Mouse (Mus musculus): Measurements from ENCODE around the gene Clec2e. TPM values are rescaled to one million over a fixed set of nuclear protein-coding genes. Genes with fewer than 3 reads are reported as not detected.
"Not testable (repeated sequence)": the region's sequence is repeated elsewhere in the genome, so short reads cannot be mapped to it uniquely, and the experiment has no call there.

The Clec2e gene
- polyA plus RNA-seq, 1 experiment from 2014 or later = 0.18 TPM

DNA sequence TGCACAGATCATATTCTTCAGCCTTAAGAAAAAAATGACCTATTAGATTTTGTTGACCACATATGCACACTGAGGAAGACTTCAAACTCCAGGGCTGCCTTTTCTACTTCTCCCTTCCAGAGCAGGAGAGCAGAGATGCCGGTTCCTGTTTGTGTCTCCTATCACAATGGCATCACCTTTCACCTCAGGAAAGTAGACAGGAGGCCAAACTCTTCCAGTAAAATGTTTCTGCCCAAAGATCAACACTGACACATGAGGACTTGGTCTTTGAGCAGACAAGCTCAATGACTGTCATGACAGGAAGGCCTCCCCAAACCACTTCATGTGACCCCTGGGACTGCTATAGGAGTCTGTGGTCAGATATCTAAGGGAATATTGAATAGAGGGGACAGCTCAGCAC lies 11.8 kb upstream of the Clec2e start:
- no peaks in the 10 kb centered on the region for H3K27me3 ChIP-seq (replicated peaks; ENCODE audit: control insufficient read depth, insufficient read depth, low read length)
- H3K4me1 ChIP-seq (ENCODE audit: control insufficient read depth, insufficient read depth, low read length) = no peaks in the 10 kb centered on the region
- H3K36me3 ChIP-seq (ENCODE audit: control insufficient read depth, insufficient read depth, low read length) = no peaks in the 10 kb centered on the region
- H3K9me3 ChIP-seq (ENCODE audit: control insufficient read depth, low read length) = no peaks in the 10 kb centered on the region
- H3K9ac ChIP-seq (ENCODE audit: low read depth, low read length) = no peak overlapping the region
- WGBS = 77% methylated on average over 1 of the region's 1 CpGs
- ATAC-seq (ENCODE audit: low read depth) (no peak), DNase-seq (ENCODE audit: low spot score) (no peak)
- no peak overlapping the region for H3K4me3 ChIP-seq (ENCODE audit: low read depth, low read length)
- H3K4me2 ChIP-seq (ENCODE audit: low read depth, low read length) = no peak overlapping the region
- H3K27ac ChIP-seq (replicated peaks; ENCODE audit: low read depth, low read length) = no peak overlapping the region

DNA sequence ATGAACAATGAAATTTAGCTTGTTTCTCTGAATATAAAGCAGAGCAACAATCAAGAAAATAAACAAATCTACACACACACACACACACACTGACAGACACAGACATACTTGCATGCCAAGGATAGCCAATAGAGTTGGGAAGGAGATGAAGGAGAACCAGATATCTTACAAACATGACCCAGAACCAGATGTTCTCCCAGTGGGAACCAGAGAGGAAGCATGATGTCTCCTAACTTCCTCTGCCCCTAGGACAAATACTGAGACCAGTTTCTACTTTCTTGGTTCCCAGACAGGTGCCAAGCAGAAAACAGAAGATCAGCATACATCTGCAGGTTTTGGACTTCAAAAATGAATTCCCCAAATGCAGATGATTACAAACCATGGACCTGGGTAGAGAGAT lies 7.2 kb upstream of the Clec2e start:
- ATAC-seq (ENCODE audit: low read depth) (no peak), DNase-seq (ENCODE audit: low spot score) (no peak)
- no peaks in the 10 kb centered on the region for H3K27me3 ChIP-seq (replicated peaks; ENCODE audit: control insufficient read depth, insufficient read depth, low read length)
- H3K9me3 ChIP-seq (ENCODE audit: control insufficient read depth, low read length) = no peaks in the 10 kb centered on the region
- no peak overlapping the region for H3K27ac ChIP-seq (replicated peaks; ENCODE audit: low read depth, low read length)
- no peak overlapping the region for H3K4me2 ChIP-seq (ENCODE audit: low read depth, low read length)
- H3K9ac ChIP-seq (ENCODE audit: low read depth, low read length) = no peak overlapping the region
- no peaks in the 10 kb centered on the region for H3K36me3 ChIP-seq (ENCODE audit: control insufficient read depth, insufficient read depth, low read length)
- no peak overlapping the region for H3K4me3 ChIP-seq (ENCODE audit: low read depth, low read length)
- no peaks in the 10 kb centered on the region for H3K4me1 ChIP-seq (ENCODE audit: control insufficient read depth, insufficient read depth, low read length)

DNA sequence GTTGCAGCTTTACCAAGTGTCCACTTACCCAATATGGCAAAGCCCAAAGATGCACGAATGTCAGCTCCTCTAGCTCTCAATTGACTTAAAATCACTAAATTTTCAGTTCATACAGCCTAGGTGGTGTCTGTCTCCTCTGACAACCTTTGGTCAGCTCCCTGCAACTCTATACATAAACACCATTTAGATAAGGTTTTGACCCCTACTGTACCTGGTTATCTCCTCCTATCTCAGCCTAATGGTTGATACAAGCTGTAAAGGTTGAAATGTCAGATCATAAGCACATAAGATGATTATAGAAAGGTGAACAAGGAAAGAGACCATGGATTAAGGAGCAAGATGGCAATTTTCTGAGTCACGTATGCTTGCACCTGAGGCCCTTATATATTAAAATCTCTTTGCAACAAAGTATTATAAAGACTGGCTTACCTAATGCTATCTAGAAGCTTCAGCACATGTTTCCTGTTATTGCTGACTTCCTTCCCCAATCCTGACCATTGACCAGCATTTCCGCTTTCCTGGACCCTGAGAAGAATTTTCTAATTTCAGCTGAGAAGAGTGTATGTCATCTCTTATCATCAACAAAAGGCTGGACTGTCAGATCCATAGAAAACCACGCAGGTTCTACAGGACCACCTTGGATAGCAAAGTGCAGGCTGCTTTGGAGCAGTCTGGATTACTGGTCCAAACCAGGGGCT lies 2.3 kb upstream of the Clec2e start:
- WGBS = 85% methylated on average over 4 of the region's 4 CpGs
- Histone ChIP-seq H3K27ac (replicated peaks; ENCODE audit: low read depth, low read length) (no peak overlapping the region), H3K9ac (ENCODE audit: low read depth, low read length) (no peak overlapping the region), H3K4me1 (ENCODE audit: control insufficient read depth, insufficient read depth, low read length) (no peaks in the 10 kb centered on the region), H3K4me3 (ENCODE audit: low read depth, low read length) (no peak overlapping the region), H3K9me3 (ENCODE audit: control insufficient read depth, low read length) (no peaks in the 10 kb centered on the region), H3K4me2 (ENCODE audit: low read depth, low read length) (no peak overlapping the region), H3K36me3 (ENCODE audit: control insufficient read depth, insufficient read depth, low read length) (no peaks in the 10 kb centered on the region), H3K27me3 (replicated peaks; ENCODE audit: control insufficient read depth, insufficient read depth, low read length) (no peaks in the 10 kb centered on the region)
- ATAC-seq (ENCODE audit: low read depth) (no peak), DNase-seq (ENCODE audit: low spot score) (no peak)

DNA sequence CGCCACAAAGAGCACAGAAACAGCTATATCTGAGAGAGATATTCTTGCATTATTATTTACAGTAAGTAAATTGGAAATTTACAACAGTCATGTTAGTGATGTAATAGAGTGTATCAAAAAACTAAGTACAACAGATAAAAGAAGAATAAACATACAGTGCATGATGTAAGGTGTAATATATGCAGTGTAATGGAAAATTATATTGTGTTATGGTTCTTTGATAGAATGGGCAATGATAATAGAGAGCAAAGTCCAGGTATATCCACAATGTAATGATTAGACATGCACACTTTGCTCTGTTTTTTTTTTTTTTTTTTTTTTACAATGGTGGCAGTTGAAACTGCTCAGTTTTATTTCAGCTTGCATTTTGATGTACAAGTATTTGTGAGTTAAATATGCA lies 891 bp upstream of the Clec2e start:
- DNase-seq (ENCODE audit: low spot score) (no peak), ATAC-seq (ENCODE audit: low read depth) (no peak)
- Histone ChIP-seq H3K27ac (replicated peaks; ENCODE audit: low read depth, low read length) (no peak overlapping the region), H3K36me3 (ENCODE audit: control insufficient read depth, insufficient read depth, low read length) (no peaks in the 10 kb centered on the region), H3K4me1 (ENCODE audit: control insufficient read depth, insufficient read depth, low read length) (no peaks in the 10 kb centered on the region), H3K9ac (ENCODE audit: low read depth, low read length) (no peak overlapping the region), H3K4me2 (ENCODE audit: low read depth, low read length) (no peak overlapping the region), H3K9me3 (ENCODE audit: control insufficient read depth, low read length) (no peaks in the 10 kb centered on the region), H3K4me3 (ENCODE audit: low read depth, low read length) (no peak overlapping the region), H3K27me3 (replicated peaks; ENCODE audit: control insufficient read depth, insufficient read depth, low read length) (no peaks in the 10 kb centered on the region)
- WGBS = 78% methylated on average over 1 of the region's 1 CpGs

DNA sequence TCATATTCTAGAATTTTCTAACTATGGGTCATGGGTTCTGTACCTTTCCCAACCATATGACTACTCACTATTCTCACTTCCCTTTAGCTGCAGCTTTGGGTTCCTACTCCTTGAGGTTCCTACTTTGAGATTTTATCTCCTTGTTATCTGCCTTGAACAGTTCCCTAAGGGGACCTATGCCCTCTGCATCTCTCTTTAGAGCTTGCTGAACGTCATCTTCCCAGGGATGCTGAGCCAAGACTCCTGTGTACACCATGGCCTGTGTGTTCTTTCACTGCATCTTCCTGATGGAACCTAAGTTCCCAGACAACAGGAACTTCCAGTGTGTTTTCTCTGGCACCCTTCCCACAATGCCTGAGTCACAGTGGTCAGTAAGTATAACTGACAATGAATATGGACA lies 2.8 kb downstream of the Clec2e start:
- no peaks in the 10 kb centered on the region for H3K36me3 ChIP-seq (ENCODE audit: control insufficient read depth, insufficient read depth, low read length)
- no peaks in the 10 kb centered on the region for H3K9me3 ChIP-seq (ENCODE audit: control insufficient read depth, low read length)
- ATAC-seq (ENCODE audit: low read depth) (no peak), DNase-seq (ENCODE audit: low spot score) (peak; percentile 23)
- 48% methylated on average over 1 of the region's 1 CpGs for WGBS
- no peak overlapping the region for H3K27ac ChIP-seq (replicated peaks; ENCODE audit: low read depth, low read length)
- no peak overlapping the region for H3K9ac ChIP-seq (ENCODE audit: low read depth, low read length)
- no peak overlapping the region for H3K4me3 ChIP-seq (ENCODE audit: low read depth, low read length)
- no peaks in the 10 kb centered on the region for H3K4me1 ChIP-seq (ENCODE audit: control insufficient read depth, insufficient read depth, low read length)
- H3K4me2 ChIP-seq (ENCODE audit: low read depth, low read length) = no peak overlapping the region
- H3K27me3 ChIP-seq (replicated peaks; ENCODE audit: control insufficient read depth, insufficient read depth, low read length) = no peaks in the 10 kb centered on the region

DNA sequence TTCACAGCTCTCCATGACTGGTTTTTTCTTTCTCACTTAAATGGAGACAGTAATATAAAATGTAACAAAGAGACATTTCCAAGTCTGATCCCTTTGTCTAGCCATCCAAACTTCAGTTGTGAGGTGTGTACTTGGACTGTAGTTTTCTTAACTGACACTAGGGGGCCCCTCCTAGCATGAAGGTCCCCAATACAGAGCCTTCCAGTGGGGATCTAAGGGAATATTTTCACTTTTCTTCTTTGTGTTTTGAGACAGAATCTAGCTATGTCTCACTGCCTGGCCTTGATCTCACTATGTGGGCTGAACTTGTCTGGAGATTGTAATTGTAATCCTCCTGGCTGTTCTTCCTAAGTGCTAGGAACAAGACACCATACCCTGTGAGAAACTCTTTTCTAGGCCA lies 5.5 kb downstream of the Clec2e start:
- H3K9ac ChIP-seq (ENCODE audit: low read depth, low read length) = no peak overlapping the region
- no peaks in the 10 kb centered on the region for H3K4me1 ChIP-seq (ENCODE audit: control insufficient read depth, insufficient read depth, low read length)
- DNase-seq (ENCODE audit: low spot score) = peak; percentile 52
- no peak overlapping the region for H3K4me2 ChIP-seq (ENCODE audit: low read depth, low read length)
- H3K4me3 ChIP-seq (ENCODE audit: low read depth, low read length) = no peak overlapping the region
- no peaks in the 10 kb centered on the region for H3K9me3 ChIP-seq (ENCODE audit: control insufficient read depth, low read length)
- 0 out of 2 replicates have a peak, but pooled peaks have one; percentile 6 for ATAC-seq (ENCODE audit: low read depth)
- no peaks in the 10 kb centered on the region for H3K27me3 ChIP-seq (replicated peaks; ENCODE audit: control insufficient read depth, insufficient read depth, low read length)
- H3K27ac ChIP-seq (replicated peaks; ENCODE audit: low read depth, low read length) = no peak overlapping the region
- H3K36me3 ChIP-seq (ENCODE audit: control insufficient read depth, insufficient read depth, low read length) = no peaks in the 10 kb centered on the region

DNA sequence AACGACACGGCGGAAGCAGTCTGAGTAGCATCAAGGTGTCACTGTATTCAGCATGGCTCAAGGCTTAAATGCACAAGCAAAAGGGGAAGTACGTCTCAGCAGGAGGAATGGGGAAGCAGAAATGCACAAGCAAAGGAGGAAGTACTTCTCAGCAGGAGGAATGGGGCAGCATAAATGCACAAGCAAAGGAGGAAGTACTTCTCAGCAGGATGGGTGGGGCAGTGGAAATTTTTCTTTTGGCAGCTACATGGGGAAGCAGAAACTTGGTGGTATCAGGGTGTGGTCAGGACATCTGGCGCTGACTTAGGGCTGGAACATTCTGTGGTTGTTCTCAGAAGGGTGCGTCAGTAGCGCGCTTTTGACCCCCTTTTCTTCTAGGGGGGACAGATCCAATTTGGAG lies 12.1 kb downstream of the Clec2e start:
- not testable (repeated sequence) for ATAC-seq (ENCODE audit: low read depth); H3K27ac ChIP-seq (replicated peaks; ENCODE audit: low read depth, low read length); DNase-seq (ENCODE audit: low spot score); H3K9ac ChIP-seq (ENCODE audit: low read depth, low read length); H3K4me3 ChIP-seq (ENCODE audit: low read depth, low read length); H3K27me3 ChIP-seq (replicated peaks; ENCODE audit: control insufficient read depth, insufficient read depth, low read length); H3K4me1 ChIP-seq (ENCODE audit: control insufficient read depth, insufficient read depth, low read length); H3K4me2 ChIP-seq (ENCODE audit: low read depth, low read length); H3K9me3 ChIP-seq (ENCODE audit: control insufficient read depth, low read length); H3K36me3 ChIP-seq (ENCODE audit: control insufficient read depth, insufficient read depth, low read length)
- 94% methylated on average over 8 of the region's 8 CpGs for WGBS

DNA sequence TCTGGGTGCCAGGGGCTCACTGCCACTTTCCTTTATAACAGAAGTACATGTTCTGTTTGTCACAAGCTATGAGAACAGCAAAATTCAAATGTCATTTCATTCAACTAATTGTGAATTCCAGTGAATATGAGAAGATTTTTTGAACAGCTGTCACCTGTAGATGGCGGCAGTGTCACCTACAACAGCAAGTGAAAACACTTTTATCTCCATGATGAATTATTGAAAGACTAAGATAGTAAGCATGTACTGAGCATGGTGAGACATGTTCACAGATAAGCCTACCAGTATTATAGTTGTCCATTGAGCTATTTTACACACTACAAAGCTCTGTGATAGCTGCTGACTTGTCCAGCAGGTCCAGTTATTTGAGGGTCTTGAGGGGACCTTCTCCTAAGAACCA lies 12.6 kb downstream of the Clec2e start:
- no peaks in the 10 kb centered on the region; the same call in 1 of the 2 replicates for H3K9me3 ChIP-seq (ENCODE audit: control insufficient read depth, low read length)
- H3K4me2 ChIP-seq (ENCODE audit: low read depth, low read length) = no peak overlapping the region
- no peak overlapping the region for H3K4me3 ChIP-seq (ENCODE audit: low read depth, low read length)
- no peak overlapping the region for H3K27ac ChIP-seq (replicated peaks; ENCODE audit: low read depth, low read length)
- H3K9ac ChIP-seq (ENCODE audit: low read depth, low read length) = no peak overlapping the region
- no peaks in the 10 kb centered on the region for H3K36me3 ChIP-seq (ENCODE audit: control insufficient read depth, insufficient read depth, low read length)
- 76% methylated on average over 1 of the region's 1 CpGs for WGBS
- ATAC-seq (ENCODE audit: low read depth) = no peak
- H3K27me3 ChIP-seq (replicated peaks; ENCODE audit: control insufficient read depth, insufficient read depth, low read length) = no peaks in the 10 kb centered on the region
- DNase-seq (ENCODE audit: low spot score) = no peak
- H3K4me1 ChIP-seq (ENCODE audit: control insufficient read depth, insufficient read depth, low read length) = no peaks in the 10 kb centered on the region

DNA sequence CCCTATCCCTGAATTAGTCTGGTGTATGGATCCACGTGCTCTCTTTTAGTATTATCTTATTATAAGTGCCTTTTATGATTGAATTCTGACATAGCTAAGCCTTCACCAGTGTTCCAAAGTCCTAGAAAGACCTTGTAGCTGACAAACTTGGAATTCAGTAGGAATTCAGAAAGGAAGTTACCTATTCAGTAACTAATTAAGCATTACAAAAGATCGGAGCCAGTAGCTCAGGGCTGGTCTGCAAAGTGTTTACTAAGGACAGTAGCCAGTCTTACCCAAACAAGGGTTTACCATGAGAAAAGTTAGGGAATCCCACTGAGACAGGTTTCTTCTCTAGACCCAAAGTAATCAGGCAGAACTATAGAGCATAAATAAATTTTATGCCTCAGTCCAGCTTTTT lies 14.7 kb downstream of the Clec2e start:
- not testable (repeated sequence) for H3K36me3 ChIP-seq (ENCODE audit: control insufficient read depth, insufficient read depth, low read length); H3K4me2 ChIP-seq (ENCODE audit: low read depth, low read length); H3K27ac ChIP-seq (replicated peaks; ENCODE audit: low read depth, low read length); H3K9me3 ChIP-seq (ENCODE audit: control insufficient read depth, low read length); H3K9ac ChIP-seq (ENCODE audit: low read depth, low read length); H3K27me3 ChIP-seq (replicated peaks; ENCODE audit: control insufficient read depth, insufficient read depth, low read length); ATAC-seq (ENCODE audit: low read depth); H3K4me3 ChIP-seq (ENCODE audit: low read depth, low read length); H3K4me1 ChIP-seq (ENCODE audit: control insufficient read depth, insufficient read depth, low read length); DNase-seq (ENCODE audit: low spot score)
- 77% methylated on average over 2 of the region's 2 CpGs for WGBS

Data from embryonic facial prominence, embryonic 14.5 days (tissue).